Mouse (Mus musculus): ENCODE data around the gene Pigt. TPM values are rescaled to one million over a fixed set of nuclear protein-coding genes. Genes with fewer than 3 reads are reported as not detected.

The Pigt gene
- 67.3 and 71.1 TPM in 2 replicates for polyA plus RNA-seq (2015; fragmentation: Nextera tagmentation; extraction: Ambion mirVana)

DNA sequence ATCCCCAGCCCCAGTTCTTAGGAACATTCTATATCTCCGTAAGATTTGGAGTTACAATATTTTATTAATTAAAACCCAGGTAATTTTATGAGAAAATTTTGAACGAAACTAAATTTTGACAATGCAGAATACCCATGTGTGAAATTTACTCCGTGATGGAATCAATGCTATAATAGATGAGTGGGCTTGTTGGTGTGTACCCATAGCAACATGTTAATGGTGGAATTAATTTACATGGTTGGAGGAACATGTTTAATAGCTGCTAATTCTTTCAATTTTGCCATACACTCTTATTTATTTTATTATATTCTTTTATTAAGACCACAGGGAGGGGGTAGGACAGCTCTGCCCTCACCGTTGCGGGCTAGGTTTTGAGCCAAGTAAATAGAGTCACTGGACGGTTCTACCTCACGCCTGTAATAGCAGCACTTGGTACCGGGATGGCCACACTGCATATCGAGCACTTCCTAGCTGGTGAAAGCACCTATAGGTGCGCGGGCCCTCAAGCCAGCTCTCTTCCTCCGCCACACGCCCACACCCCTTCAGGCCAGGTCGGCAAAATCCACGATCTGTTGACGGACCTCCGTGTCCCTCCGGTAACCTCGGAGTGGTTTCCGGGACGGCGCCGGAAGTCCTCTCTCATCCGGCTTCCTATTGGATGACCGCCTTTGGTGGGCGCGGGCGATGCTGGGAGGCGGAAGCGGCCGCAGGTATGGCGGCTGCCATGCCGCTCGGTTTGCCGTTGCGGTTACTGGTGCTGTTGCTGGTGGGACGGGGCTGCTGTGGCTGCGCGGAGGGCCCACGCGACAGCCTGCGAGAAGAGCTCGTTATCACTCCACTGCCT is at the start of gene Pigt:
TSS of gene Pigt (plus strand) at position 674 of the 844 bp plus-strand sequence.
- WGBS = 4% methylated on average over 43 of the region's 43 CpGs
- Histone ChIP-seq H3K4me1 (replicated peaks) (peaks cover 19% of the 10 kb centered on the region), H3K9ac (peak within 1 kb of the TSS; percentile 81), H3K27ac (peak within 1 kb of the TSS; percentile 78), H3K36me3 (peaks cover 29% of the 10 kb centered on the region), H3K9me3 (no peaks in the 10 kb centered on the region), H3K4me2 (peak within 1 kb of the TSS; percentile 99), H3K27me3 (no peaks in the 10 kb centered on the region), H3K4me3 (peak within 1 kb of the TSS; percentile 87)
- peak; percentile 96 for ATAC-seq (ENCODE audit: low FRiP score)

DNA sequence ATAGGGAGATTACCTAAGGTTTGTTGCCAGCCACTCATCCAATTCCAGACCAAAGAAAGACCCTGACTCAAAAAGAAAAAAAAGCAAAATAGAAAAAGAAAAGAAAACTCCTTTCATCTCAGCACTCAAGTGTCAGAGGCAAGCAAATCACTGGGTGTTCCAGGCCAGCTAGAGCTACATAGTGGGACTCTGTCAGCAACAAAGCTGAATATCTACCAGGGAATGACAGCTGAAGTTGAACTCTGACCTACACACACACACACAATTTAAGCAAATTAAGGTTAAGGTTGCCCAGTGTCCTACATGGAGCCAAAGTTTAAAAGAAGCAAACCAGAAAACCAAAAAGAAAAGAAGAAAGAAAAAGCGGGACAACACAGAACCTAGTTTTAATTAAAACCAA is 49.2 kb upstream of the Pigt start:
- Histone ChIP-seq H3K4me2 (no peak overlapping the region), H3K9ac (no peak overlapping the region), H3K9me3 (no peaks in the 10 kb centered on the region), H3K4me3 (no peak overlapping the region), H3K4me1 (replicated peaks) (peaks cover 7% of the 10 kb centered on the region), H3K36me3 (no peaks in the 10 kb centered on the region), H3K27ac (no peak overlapping the region), H3K27me3 (no peaks in the 10 kb centered on the region; the same call in 1 of the 2 replicates)
- 88% methylated on average over 1 of the region's 1 CpGs for WGBS
- no peak for ATAC-seq (ENCODE audit: low FRiP score)

GRCm38 (mm10) chr2:164448921-164449320 is 48.4 kb upstream of the Pigt start:
- Histone ChIP-seq H3K4me1 (replicated peaks) (no peaks in the 10 kb centered on the region), H3K36me3 (no peaks in the 10 kb centered on the region), H3K4me3 (no peak overlapping the region), H3K27me3 (no peaks in the 10 kb centered on the region; the same call in 1 of the 2 replicates), H3K27ac (no peak overlapping the region), H3K9me3 (no peaks in the 10 kb centered on the region), H3K9ac (no peak overlapping the region), H3K4me2 (no peak overlapping the region)
- 82% methylated on average over 5 of the region's 5 CpGs for WGBS
- ATAC-seq (ENCODE audit: low FRiP score) = no peak

DNA sequence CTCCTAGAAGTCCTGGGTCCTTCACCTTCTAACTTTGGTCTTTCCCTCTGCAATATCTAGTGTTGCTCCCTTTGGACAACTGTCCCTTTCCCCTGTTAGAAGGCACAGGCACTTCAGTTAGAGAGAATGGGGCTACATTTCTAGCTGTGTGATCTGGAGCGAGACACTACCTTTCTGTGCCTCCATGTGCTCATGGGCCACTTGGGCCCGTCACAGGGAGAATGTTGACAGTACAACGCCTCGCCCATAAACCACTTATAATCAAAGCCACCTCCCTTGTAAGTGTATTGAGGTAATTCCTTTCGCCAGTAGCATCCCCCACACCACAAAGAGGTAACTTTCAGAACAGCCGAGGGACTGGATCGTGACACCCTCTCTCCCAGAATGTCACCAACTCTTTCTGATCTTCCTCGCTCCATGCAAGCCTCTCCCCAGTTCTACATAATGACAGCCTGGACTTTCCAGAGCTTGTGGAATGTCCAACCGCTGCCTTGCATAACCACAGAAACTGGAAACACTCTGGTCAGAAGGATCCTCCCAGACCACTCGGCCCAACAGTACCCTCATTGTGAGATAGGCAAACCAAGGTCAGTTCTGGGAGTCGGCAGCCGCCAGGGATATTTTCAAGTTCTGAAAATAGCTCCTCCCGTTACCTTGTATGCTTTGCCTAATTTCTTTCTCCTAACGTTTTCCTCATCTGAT is 47.8 kb upstream of the Pigt start:
- Histone ChIP-seq H3K4me3 (no peak overlapping the region), H3K36me3 (no peaks in the 10 kb centered on the region), H3K9me3 (no peaks in the 10 kb centered on the region), H3K4me2 (no peak overlapping the region), H3K4me1 (replicated peaks) (no peaks in the 10 kb centered on the region), H3K27me3 (no peaks in the 10 kb centered on the region), H3K9ac (no peak overlapping the region), H3K27ac (no peak overlapping the region)
- no peak for ATAC-seq (ENCODE audit: low FRiP score)
- WGBS = 92% methylated on average over 14 of the region's 14 CpGs

GRCm38 (mm10) chr2:164452000-164452676 is 45.2 kb upstream of the Pigt start:
- Histone ChIP-seq H3K27ac (no peak overlapping the region), H3K4me2 (no peak overlapping the region), H3K9me3 (no peaks in the 10 kb centered on the region), H3K4me1 (replicated peaks) (peaks cover 8% of the 10 kb centered on the region; the same call in 1 of the 2 replicates), H3K4me3 (no peak overlapping the region), H3K36me3 (no peaks in the 10 kb centered on the region), H3K27me3 (no peaks in the 10 kb centered on the region), H3K9ac (no peak overlapping the region)
- WGBS = 49% methylated on average over 13 of the region's 13 CpGs
- no peak for ATAC-seq (ENCODE audit: low FRiP score)

- Histone ChIP-seq H3K36me3 (no peaks in the 10 kb centered on the region), H3K27me3 (no peaks in the 10 kb centered on the region), H3K4me1 (replicated peaks) (peaks cover 8% of the 10 kb centered on the region; the same call in 1 of the 2 replicates), H3K4me2 (no peak overlapping the region), H3K9me3 (no peaks in the 10 kb centered on the region), H3K4me3 (no peak overlapping the region), H3K27ac (no peak overlapping the region), H3K9ac (no peak overlapping the region)
- WGBS = 84% methylated on average over 14 of the region's 14 CpGs
- no peak for ATAC-seq (ENCODE audit: low FRiP score)
Measured at GRCm38 (mm10) chr2:164453047-164453757, 44.1 kb upstream of the Pigt start.

- Histone ChIP-seq H3K4me1 (replicated peaks) (peaks cover 8% of the 10 kb centered on the region; the same call in 1 of the 2 replicates), H3K27ac (no peak overlapping the region), H3K4me2 (no peak overlapping the region), H3K27me3 (no peaks in the 10 kb centered on the region), H3K9me3 (no peaks in the 10 kb centered on the region), H3K36me3 (no peaks in the 10 kb centered on the region), H3K4me3 (no peak overlapping the region), H3K9ac (no peak overlapping the region)
- no peak for ATAC-seq (ENCODE audit: low FRiP score)
- 72% methylated on average over 7 of the region's 7 CpGs for WGBS
Measured at GRCm38 (mm10) chr2:164453887-164454500, 43.3 kb upstream of the Pigt start.

DNA sequence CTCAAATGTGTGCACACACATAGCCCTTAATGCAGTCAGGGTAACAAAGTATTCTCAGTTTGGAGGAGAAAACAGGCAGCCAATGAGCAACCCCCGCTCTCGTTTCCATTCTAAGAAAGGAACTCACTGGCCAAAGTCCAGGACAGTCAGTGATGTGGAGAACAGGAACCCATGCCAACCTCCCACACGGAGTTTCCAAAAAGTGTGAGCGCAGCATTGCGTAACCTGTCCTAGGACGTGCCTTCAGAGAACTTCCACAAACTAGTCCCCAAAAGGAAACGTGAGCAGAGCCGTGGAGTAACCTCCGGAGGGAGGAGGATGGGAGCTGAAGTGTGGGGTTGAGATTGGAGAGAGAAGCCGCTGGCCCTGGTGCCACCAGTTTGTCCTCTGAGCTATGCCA is 42.5 kb upstream of the Pigt start:
- no peaks in the 10 kb centered on the region for H3K9me3 ChIP-seq
- no peaks in the 10 kb centered on the region for H3K27me3 ChIP-seq
- no peak overlapping the region for H3K4me3 ChIP-seq
- H3K27ac ChIP-seq = no peak overlapping the region
- no peak for ATAC-seq (ENCODE audit: low FRiP score)
- WGBS = 81% methylated on average over 10 of the region's 10 CpGs
- H3K36me3 ChIP-seq = no peaks in the 10 kb centered on the region
- H3K4me1 ChIP-seq (replicated peaks) = peaks cover 8% of the 10 kb centered on the region; the same call in 1 of the 2 replicates
- no peak overlapping the region for H3K4me2 ChIP-seq
- H3K9ac ChIP-seq = no peak overlapping the region

- no peaks in the 10 kb centered on the region for H3K27me3 ChIP-seq
- no peak overlapping the region for H3K27ac ChIP-seq
- no peak overlapping the region for H3K4me3 ChIP-seq
- H3K36me3 ChIP-seq = no peaks in the 10 kb centered on the region
- WGBS = 81% methylated on average over 6 of the region's 6 CpGs
- H3K9ac ChIP-seq = no peak overlapping the region
- peaks cover 8% of the 10 kb centered on the region; the same call in 1 of the 2 replicates for H3K4me1 ChIP-seq (replicated peaks)
- H3K4me2 ChIP-seq = no peak overlapping the region
- no peak for ATAC-seq (ENCODE audit: low FRiP score)
- no peaks in the 10 kb centered on the region for H3K9me3 ChIP-seq
Measured at GRCm38 (mm10) chr2:164455421-164456190, 41.7 kb upstream of the Pigt start.

GRCm38 (mm10) chr2:164456413-164456812 is 40.9 kb upstream of the Pigt start:
- no peak overlapping the region; the same call in 1 of the 2 replicates for H3K4me2 ChIP-seq
- 0 out of 2 replicates have a peak overlapping the region, but pooled peaks have one; percentile 62 for H3K9ac ChIP-seq
- WGBS = 88% methylated on average over 1 of the region's 1 CpGs

GRCm38 (mm10) chr2:164456864-164457300 is 40.4 kb upstream of the Pigt start, which contains the start of gene Sys1:
TSS of gene Sys1 (plus strand) at chr2:164456964.
- no peaks in the 10 kb centered on the region for H3K36me3 ChIP-seq
- peak within 1 kb of the TSS; percentile 20 for H3K4me3 ChIP-seq
- H3K4me1 ChIP-seq (replicated peaks) = peaks cover 14% of the 10 kb centered on the region
- 3% methylated on average over 7 of the region's 7 CpGs for WGBS
- H3K9ac ChIP-seq = peak within 1 kb of the TSS; percentile 62; the same call in 1 of the 2 replicates
- no peaks in the 10 kb centered on the region for H3K9me3 ChIP-seq
- ATAC-seq (ENCODE audit: low FRiP score) = no peak
- H3K27me3 ChIP-seq = no peaks in the 10 kb centered on the region
- H3K27ac ChIP-seq = peak within 1 kb of the TSS; percentile 44; the same call in 1 of the 2 replicates
- peak within 1 kb of the TSS; percentile 35 for H3K4me2 ChIP-seq

More at GRCm38 (mm10) chr2:164456413-164456812, 40.9 kb upstream of the Pigt start:
- H3K9me3 ChIP-seq = no peaks in the 10 kb centered on the region
- peaks cover 9% of the 10 kb centered on the region for H3K4me1 ChIP-seq (replicated peaks)
- H3K4me3 ChIP-seq = no peak overlapping the region
- ATAC-seq (ENCODE audit: low FRiP score) = no peak
- no peak overlapping the region for H3K27ac ChIP-seq
- no peaks in the 10 kb centered on the region for H3K27me3 ChIP-seq
- H3K36me3 ChIP-seq = no peaks in the 10 kb centered on the region
